Mouse (Mus musculus): ENCODE data around the gene Dhcr7.

GRCm38 (mm10) chr7:143808909-143809308 is 14.0 kb upstream of the Dhcr7 start:
- TF ChIP-seq CTCF (IDR thresholded peaks at IDR 0.05; ENCODE audit: low read depth): peak; percentile 56
- TF ChIP-seq EP300 (IDR thresholded peaks at IDR 0.05; ENCODE audit: low read depth): no peak

Data from liver, embryonic 14.5 days (tissue).